Mouse (Mus musculus): ENCODE measurements around the gene Rab25. TPM values are rescaled to one million over a fixed set of nuclear protein-coding genes. Genes with fewer than 3 reads are reported as not detected.

Gene Rab25
- polyA plus RNA-seq, 1 experiment, result 35.1 TPM

GRCm38 (mm10) chr3:88591044-88591443, 42.9 kb upstream of the Rab25 start:
- Histone ChIP-seq H3K9ac (ENCODE audit: low read depth, poor library complexity, severe bottlenecking) (peak overlapping the region; percentile 19), H3K4me3 (ENCODE audit: low read depth, low read length) (no peak overlapping the region), H3K9me3 (replicated peaks; ENCODE audit: control insufficient read depth, insufficient read depth, low read length, poor library complexity, severe bottlenecking) (no peaks in the 10 kb centered on the region), H3K27me3 (ENCODE audit: control insufficient read depth, insufficient read depth, low read length, poor library complexity, severe bottlenecking) (no peaks in the 10 kb centered on the region), H3K36me3 (ENCODE audit: control insufficient read depth, insufficient read depth, low read length, poor library complexity, severe bottlenecking) (peaks cover 25% of the 10 kb centered on the region), H3K27ac (ENCODE audit: insufficient read depth, low read length) (peak overlapping the region; percentile 93), H3K4me1 (ENCODE audit: control insufficient read depth, insufficient read depth, low read length) (peaks cover 21% of the 10 kb centered on the region)
- TF ChIP-seq EP300 (IDR thresholded peaks at IDR 0.05; ENCODE audit: insufficient read depth, low read depth, low read length) (no peak), CTCF (IDR thresholded peaks at IDR 0.05; ENCODE audit: low read depth, low read length) (no peak)

GRCm38 (mm10) chr3:88590246-88590645, 42.1 kb upstream of the Rab25 start:
- H3K4me1 ChIP-seq (ENCODE audit: control insufficient read depth, insufficient read depth, low read length), result peaks cover 21% of the 10 kb centered on the region
- H3K27ac ChIP-seq (ENCODE audit: insufficient read depth, low read length), result peak overlapping the region; percentile 93
- no peak overlapping the region for H3K4me3 ChIP-seq (ENCODE audit: low read depth, low read length)
- TF ChIP-seq POLR2A (IDR thresholded peaks at IDR 0.05; ENCODE audit: insufficient read depth, low read length) (no peak), EP300 (IDR thresholded peaks at IDR 0.05; ENCODE audit: insufficient read depth, low read depth, low read length) (peak; percentile 70; the same call in 1 of the 2 replicates), CTCF (IDR thresholded peaks at IDR 0.05; ENCODE audit: low read depth, low read length) (no peak)
- H3K9me3 ChIP-seq (replicated peaks; ENCODE audit: control insufficient read depth, insufficient read depth, low read length, poor library complexity, severe bottlenecking), result no peaks in the 10 kb centered on the region
- peaks cover 25% of the 10 kb centered on the region for H3K36me3 ChIP-seq (ENCODE audit: control insufficient read depth, insufficient read depth, low read length, poor library complexity, severe bottlenecking)
- peak overlapping the region; percentile 19; the same call in 1 of the 2 replicates for H3K9ac ChIP-seq (ENCODE audit: low read depth, poor library complexity, severe bottlenecking)
- H3K27me3 ChIP-seq (ENCODE audit: control insufficient read depth, insufficient read depth, low read length, poor library complexity, severe bottlenecking), result no peaks in the 10 kb centered on the region

GRCm38 (mm10) chr3:88586640-88587039, 38.5 kb upstream of the Rab25 start:
- Histone ChIP-seq H3K9ac (ENCODE audit: low read depth, poor library complexity, severe bottlenecking) (0 out of 2 replicates have a peak overlapping the region, but pooled peaks have one; percentile 11), H3K9me3 (replicated peaks; ENCODE audit: control insufficient read depth, insufficient read depth, low read length, poor library complexity, severe bottlenecking) (no peaks in the 10 kb centered on the region), H3K27ac (ENCODE audit: insufficient read depth, low read length) (peak overlapping the region; percentile 87), H3K27me3 (ENCODE audit: control insufficient read depth, insufficient read depth, low read length, poor library complexity, severe bottlenecking) (no peaks in the 10 kb centered on the region), H3K36me3 (ENCODE audit: control insufficient read depth, insufficient read depth, low read length, poor library complexity, severe bottlenecking) (peaks cover 51% of the 10 kb centered on the region), H3K4me3 (ENCODE audit: low read depth, low read length) (no peak overlapping the region), H3K4me1 (ENCODE audit: control insufficient read depth, insufficient read depth, low read length) (peaks cover 13% of the 10 kb centered on the region)
- TF ChIP-seq EP300 (IDR thresholded peaks at IDR 0.05; ENCODE audit: insufficient read depth, low read depth, low read length) (peak; percentile 85), CTCF (IDR thresholded peaks at IDR 0.05; ENCODE audit: low read depth, low read length) (no peak), POLR2A (IDR thresholded peaks at IDR 0.05; ENCODE audit: insufficient read depth, low read length) (no peak)

- Histone ChIP-seq H3K9me3 (replicated peaks; ENCODE audit: control insufficient read depth, insufficient read depth, low read length, poor library complexity, severe bottlenecking) (no peaks in the 10 kb centered on the region), H3K27me3 (ENCODE audit: control insufficient read depth, insufficient read depth, low read length, poor library complexity, severe bottlenecking) (no peaks in the 10 kb centered on the region), H3K4me1 (ENCODE audit: control insufficient read depth, insufficient read depth, low read length) (peaks cover 6% of the 10 kb centered on the region), H3K36me3 (ENCODE audit: control insufficient read depth, insufficient read depth, low read length, poor library complexity, severe bottlenecking) (peaks cover 59% of the 10 kb centered on the region), H3K27ac (ENCODE audit: insufficient read depth, low read length) (peak overlapping the region; percentile 87), H3K4me3 (ENCODE audit: low read depth, low read length) (no peak overlapping the region), H3K9ac (ENCODE audit: low read depth, poor library complexity, severe bottlenecking) (0 out of 2 replicates have a peak overlapping the region, but pooled peaks have one; percentile 11)
- TF ChIP-seq POLR2A (IDR thresholded peaks at IDR 0.05; ENCODE audit: insufficient read depth, low read length) (no peak), EP300 (IDR thresholded peaks at IDR 0.05; ENCODE audit: insufficient read depth, low read depth, low read length) (no peak), CTCF (IDR thresholded peaks at IDR 0.05; ENCODE audit: low read depth, low read length) (no peak)
These were observed 37.7 kb upstream of the Rab25 start for GRCm38 (mm10) chr3:88585769-88586168.

GRCm38 (mm10) chr3:88579454-88580117, 31.5 kb upstream of the Rab25 start:
- TF ChIP-seq EP300 (IDR thresholded peaks at IDR 0.05; ENCODE audit: insufficient read depth, low read depth, low read length), result no peak
- TF ChIP-seq POLR2A (IDR thresholded peaks at IDR 0.05; ENCODE audit: insufficient read depth, low read length), result peak; percentile 17
- peak overlapping the region; percentile 82 for H3K27ac ChIP-seq (ENCODE audit: insufficient read depth, low read length)

More at GRCm38 (mm10) chr3:88579454-88580117, 31.5 kb upstream of the Rab25 start:
- Histone ChIP-seq H3K4me1 (ENCODE audit: control insufficient read depth, insufficient read depth, low read length) (peaks cover 1% of the 10 kb centered on the region), H3K36me3 (ENCODE audit: control insufficient read depth, insufficient read depth, low read length, poor library complexity, severe bottlenecking) (peaks cover 46% of the 10 kb centered on the region), H3K4me3 (ENCODE audit: low read depth, low read length) (peak overlapping the region; percentile 99), H3K9ac (ENCODE audit: low read depth, poor library complexity, severe bottlenecking) (peak overlapping the region; percentile 89), H3K9me3 (replicated peaks; ENCODE audit: control insufficient read depth, insufficient read depth, low read length, poor library complexity, severe bottlenecking) (no peaks in the 10 kb centered on the region), H3K27me3 (ENCODE audit: control insufficient read depth, insufficient read depth, low read length, poor library complexity, severe bottlenecking) (no peaks in the 10 kb centered on the region)

Data from ES-Bruce4 (cell line).